Mouse (Mus musculus) neural tube, embryonic 13.5 days (tissue): ENCODE measurements at regions not wholly inside any gene's neighbourhood (a gene's known extent, or its start where the extent isn't known, plus 50 kb on each side); places are given as distances from the start of the nearest gene placed in this dataset.

Experiments
- ATAC-seq: fragments of 200-750 bp; cut with Nextera tagmentation; 2 replicates; pipeline ENCODE4 v1.8.0; 2017; ENCODE audit warnings: low read depth, mild to moderate bottlenecking, moderate TSS enrichment, moderate library complexity
- H3K27ac ChIP-seq: fragments of 300-500 bp; sonication (generic); replicated peaks from 2 replicates; pipeline ENCODE4 v1.5.1; 2015; ENCODE audit warnings: moderate library complexity, mild to moderate bottlenecking, inconsistent platforms
- H3K27me3 ChIP-seq: fragments of 300-500 bp; sonication (generic); 2 replicates; pipeline ENCODE4 v1.6.1; 2015; ENCODE audit warnings: mild to moderate bottlenecking, inconsistent platforms
- H3K36me3 ChIP-seq: fragments of 300-500 bp; sonication (generic); 2 replicates; pipeline ENCODE4 v1.6.1; 2015; ENCODE audit warnings: mild to moderate bottlenecking, inconsistent platforms
- H3K4me1 ChIP-seq: fragments of 300-500 bp; sonication (generic); replicated peaks from 2 replicates; pipeline ENCODE4 v1.6.1; 2015; ENCODE audit warnings: inconsistent platforms
- H3K4me2 ChIP-seq: fragments of 300-500 bp; sonication (generic); 2 replicates; pipeline ENCODE4 v1.6.1; 2015; ENCODE audit warnings: inconsistent platforms, mild to moderate bottlenecking, moderate library complexity
- H3K4me3 ChIP-seq: fragments of 300-500 bp; sonication (generic); 2 replicates; pipeline ENCODE4 v1.5.1; 2015; ENCODE audit warnings: mild to moderate bottlenecking, inconsistent platforms
- H3K9ac ChIP-seq: fragments of 300-500 bp; sonication (generic); 2 replicates; pipeline ENCODE4 v1.6.1; 2015; ENCODE audit warnings: moderate library complexity, mild to moderate bottlenecking, inconsistent platforms
- H3K9me3 ChIP-seq: fragments of 300-500 bp; sonication (generic); 2 replicates; pipeline ENCODE4 v1.6.1; 2016; ENCODE audit warnings: inconsistent platforms
- WGBS: fragments of 180-500 bp; shearing (Covaris S2); methylation state at CpG from one replicate; pipeline ENCODE4 v1.1.7; 2015; 5-methylcytosine and 5-hydroxymethylcytosine counted together

DNA sequence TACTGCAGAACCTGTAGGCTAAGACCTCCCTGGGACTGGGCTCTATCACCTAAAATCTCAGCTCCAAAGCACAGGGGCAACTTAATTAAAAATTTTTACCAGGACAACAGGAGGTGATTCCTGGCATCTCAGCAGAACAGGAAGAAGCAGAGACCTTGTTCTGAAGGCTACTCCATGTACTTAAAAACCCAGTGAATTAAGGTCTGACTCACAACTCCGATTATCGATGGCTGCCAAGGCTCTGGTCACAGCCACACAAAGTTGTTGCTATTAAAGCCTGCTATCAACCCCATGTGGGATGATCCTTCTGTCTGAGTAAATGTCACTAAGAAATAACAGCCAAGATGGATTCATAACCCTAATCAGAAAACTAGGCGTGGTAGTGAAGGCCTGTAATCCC lies 202.3 kb upstream of the Camk1g start:
- H3K9ac ChIP-seq, result no peak overlapping the region
- 92% methylated on average over 3 of the region's 3 CpGs for WGBS
- no peak overlapping the region for H3K4me2 ChIP-seq
- H3K27me3 ChIP-seq, result no peaks in the 10 kb centered on the region
- H3K4me1 ChIP-seq, result peaks cover 18% of the 10 kb centered on the region
- H3K9me3 ChIP-seq, result no peaks in the 10 kb centered on the region
- no peak overlapping the region for H3K4me3 ChIP-seq
- ATAC-seq, result no peak
- no peaks in the 10 kb centered on the region for H3K36me3 ChIP-seq
- H3K27ac ChIP-seq, result no peak overlapping the region

DNA sequence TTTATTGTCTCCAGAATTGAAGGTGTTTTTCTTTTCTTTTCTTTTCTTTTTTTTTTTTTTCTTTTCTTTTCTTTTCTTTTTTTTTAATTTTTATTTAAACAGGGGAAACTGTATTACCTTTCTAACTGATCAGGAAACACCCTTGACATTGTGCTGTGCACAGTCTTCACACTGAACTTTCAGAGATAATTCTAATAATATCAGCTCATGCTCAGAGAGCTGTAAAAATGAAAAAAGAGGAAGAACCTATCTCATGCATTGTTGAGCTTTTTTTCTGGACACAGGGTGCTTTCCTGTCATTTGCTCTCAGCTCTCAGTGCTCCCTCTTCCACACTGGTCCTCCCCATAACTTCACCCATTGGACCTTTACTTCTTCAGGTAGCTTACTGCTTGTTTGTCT lies 201.0 kb upstream of the Camk1g start:
- ATAC-seq, result no peak
- no peak overlapping the region for H3K4me2 ChIP-seq
- peaks cover 12% of the 10 kb centered on the region for H3K4me1 ChIP-seq
- no peaks in the 10 kb centered on the region for H3K27me3 ChIP-seq
- H3K36me3 ChIP-seq, result no peaks in the 10 kb centered on the region
- H3K27ac ChIP-seq, result no peak overlapping the region
- no peaks in the 10 kb centered on the region for H3K9me3 ChIP-seq
- H3K9ac ChIP-seq, result no peak overlapping the region
- H3K4me3 ChIP-seq, result no peak overlapping the region

GRCm38 (mm10) chr1:193568586-193569174 lies 198.6 kb upstream of the Camk1g start:
- H3K27ac ChIP-seq, result no peak overlapping the region
- no peaks in the 10 kb centered on the region for H3K9me3 ChIP-seq
- no peak overlapping the region for H3K9ac ChIP-seq
- H3K4me1 ChIP-seq, result peaks cover 13% of the 10 kb centered on the region
- ATAC-seq, result no peak
- no peaks in the 10 kb centered on the region for H3K27me3 ChIP-seq
- WGBS, result 51% methylated on average over 4 of the region's 4 CpGs
- H3K4me3 ChIP-seq, result no peak overlapping the region
- no peaks in the 10 kb centered on the region for H3K36me3 ChIP-seq
- no peak overlapping the region for H3K4me2 ChIP-seq

GRCm38 (mm10) chr1:193567217-193567616 lies 197.1 kb upstream of the Camk1g start:
- H3K9ac ChIP-seq, result no peak overlapping the region
- H3K27me3 ChIP-seq, result no peaks in the 10 kb centered on the region
- no peak overlapping the region for H3K4me2 ChIP-seq
- H3K9me3 ChIP-seq, result no peaks in the 10 kb centered on the region
- H3K4me1 ChIP-seq, result peaks cover 14% of the 10 kb centered on the region
- H3K27ac ChIP-seq, result no peak overlapping the region
- no peaks in the 10 kb centered on the region for H3K36me3 ChIP-seq
- WGBS, result 56% methylated on average over 1 of the region's 1 CpGs
- H3K4me3 ChIP-seq, result no peak overlapping the region
- no peak for ATAC-seq

GRCm38 (mm10) chr1:193564225-193564624 lies 194.1 kb upstream of the Camk1g start:
- Histone ChIP-seq H3K4me2 (no peak overlapping the region), H3K9me3 (no peaks in the 10 kb centered on the region), H3K27me3 (no peaks in the 10 kb centered on the region), H3K4me1 (peaks cover 14% of the 10 kb centered on the region), H3K4me3 (no peak overlapping the region), H3K36me3 (no peaks in the 10 kb centered on the region), H3K27ac (no peak overlapping the region), H3K9ac (no peak overlapping the region)
- WGBS, result 72% methylated on average over 3 of the region's 3 CpGs
- no peak for ATAC-seq

DNA sequence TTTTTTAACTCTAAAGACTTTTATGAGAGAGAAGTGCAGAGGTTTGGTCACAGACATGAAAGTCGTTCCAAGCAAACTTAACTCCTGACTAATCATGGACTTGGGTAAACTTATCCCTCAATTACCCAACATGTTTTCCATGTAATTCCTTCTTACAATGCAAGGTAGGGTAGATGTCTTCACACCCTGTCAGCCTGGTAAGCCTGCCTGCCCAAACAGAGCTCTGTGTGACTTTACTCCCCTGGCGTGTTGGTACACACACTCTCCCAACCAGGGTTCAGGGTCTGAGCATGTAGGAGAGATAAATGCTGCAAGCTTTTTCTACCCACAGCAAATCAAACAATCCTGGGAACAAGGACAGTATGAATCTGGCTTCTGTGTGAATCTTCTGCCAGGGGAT lies 192.1 kb upstream of the Camk1g start:
- ATAC-seq, result no peak
- H3K4me2 ChIP-seq, result no peak overlapping the region
- no peaks in the 10 kb centered on the region for H3K27me3 ChIP-seq
- 100% methylated on average over 2 of the region's 2 CpGs for WGBS
- H3K27ac ChIP-seq, result no peak overlapping the region
- H3K36me3 ChIP-seq, result no peaks in the 10 kb centered on the region
- no peak overlapping the region for H3K4me3 ChIP-seq
- H3K4me1 ChIP-seq, result 0 out of 2 replicates have a peak, but pooled peaks cover 17% of the 10 kb centered on the region
- no peak overlapping the region for H3K9ac ChIP-seq
- H3K9me3 ChIP-seq, result no peaks in the 10 kb centered on the region

- no peaks in the 10 kb centered on the region for H3K9me3 ChIP-seq
- ATAC-seq, result no peak
Observed at GRCm38 (mm10) chr1:193558122-193558521, 188.0 kb upstream of the Camk1g start.

GRCm38 (mm10) chr1:193554731-193555130 lies 184.6 kb upstream of the Camk1g start:
- no peak overlapping the region for H3K4me2 ChIP-seq
- H3K9ac ChIP-seq, result no peak overlapping the region
- H3K4me3 ChIP-seq, result no peak overlapping the region
- H3K9me3 ChIP-seq, result no peaks in the 10 kb centered on the region
- no peaks in the 10 kb centered on the region for H3K36me3 ChIP-seq
- no peak for ATAC-seq
- no peaks in the 10 kb centered on the region for H3K27me3 ChIP-seq
- WGBS, result 91% methylated on average over 3 of the region's 3 CpGs
- 0 out of 2 replicates have a peak, but pooled peaks cover 9% of the 10 kb centered on the region for H3K4me1 ChIP-seq
- no peak overlapping the region for H3K27ac ChIP-seq

More at GRCm38 (mm10) chr1:193558122-193558521, 188.0 kb upstream of the Camk1g start:
- no peaks in the 10 kb centered on the region for H3K36me3 ChIP-seq
- no peaks in the 10 kb centered on the region for H3K27me3 ChIP-seq
- 12% methylated on average over 4 of the region's 4 CpGs for WGBS
- H3K4me3 ChIP-seq, result no peak overlapping the region
- H3K4me1 ChIP-seq, result 0 out of 2 replicates have a peak, but pooled peaks cover 9% of the 10 kb centered on the region
- no peak overlapping the region for H3K9ac ChIP-seq
- no peak overlapping the region for H3K4me2 ChIP-seq
- H3K27ac ChIP-seq, result no peak overlapping the region

GRCm38 (mm10) chr1:193552348-193552747 lies 182.2 kb upstream of the Camk1g start:
- Histone ChIP-seq H3K4me2 (no peak overlapping the region), H3K27me3 (no peaks in the 10 kb centered on the region), H3K27ac (no peak overlapping the region), H3K9ac (no peak overlapping the region), H3K9me3 (no peaks in the 10 kb centered on the region), H3K4me1 (no peaks in the 10 kb centered on the region), H3K4me3 (no peak overlapping the region), H3K36me3 (no peaks in the 10 kb centered on the region)
- ATAC-seq, result no peak
- 79% methylated on average over 2 of the region's 2 CpGs for WGBS

GRCm38 (mm10) chr1:193551340-193551739 lies 181.2 kb upstream of the Camk1g start:
- no peak overlapping the region for H3K27ac ChIP-seq
- H3K27me3 ChIP-seq, result no peaks in the 10 kb centered on the region
- WGBS, result 66% methylated on average over 1 of the region's 1 CpGs
- no peak for ATAC-seq
- no peaks in the 10 kb centered on the region for H3K4me1 ChIP-seq
- H3K4me3 ChIP-seq, result no peak overlapping the region
- no peak overlapping the region for H3K4me2 ChIP-seq
- no peak overlapping the region for H3K9ac ChIP-seq
- H3K36me3 ChIP-seq, result no peaks in the 10 kb centered on the region
- H3K9me3 ChIP-seq, result no peaks in the 10 kb centered on the region

DNA sequence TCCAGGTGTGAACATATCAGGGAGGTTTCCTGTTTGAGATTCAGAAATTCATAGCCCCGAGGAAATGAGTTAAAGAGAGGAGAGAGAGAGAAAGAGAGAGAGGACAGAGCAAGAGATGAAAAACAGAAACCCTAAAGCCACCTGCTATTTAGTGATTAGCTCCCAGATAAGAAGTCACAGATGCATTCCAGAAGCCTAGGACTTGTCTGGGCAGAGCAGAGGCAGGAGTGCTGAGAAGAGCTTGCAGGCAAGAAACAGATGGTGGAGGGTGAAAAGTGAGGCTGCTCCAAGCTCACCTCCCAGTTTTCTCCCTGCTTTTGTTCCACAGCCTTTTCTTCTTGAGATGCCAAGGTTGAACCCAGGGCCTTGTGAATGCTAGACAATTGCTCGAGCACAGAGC lies 180.7 kb upstream of the Camk1g start:
- WGBS, result 54% methylated on average over 2 of the region's 2 CpGs
- ATAC-seq, result no peak
- no peak overlapping the region for H3K4me3 ChIP-seq
- no peaks in the 10 kb centered on the region for H3K4me1 ChIP-seq
- H3K27me3 ChIP-seq, result no peaks in the 10 kb centered on the region
- no peak overlapping the region for H3K4me2 ChIP-seq
- no peaks in the 10 kb centered on the region for H3K9me3 ChIP-seq
- no peak overlapping the region for H3K27ac ChIP-seq
- no peaks in the 10 kb centered on the region for H3K36me3 ChIP-seq
- no peak overlapping the region for H3K9ac ChIP-seq

GRCm38 (mm10) chr1:193547356-193547755 lies 177.3 kb upstream of the Camk1g start:
- H3K27ac ChIP-seq, result no peak overlapping the region
- WGBS, result 88% methylated on average over 2 of the region's 2 CpGs
- no peak overlapping the region for H3K4me2 ChIP-seq
- H3K9ac ChIP-seq, result no peak overlapping the region
- no peaks in the 10 kb centered on the region for H3K27me3 ChIP-seq
- ATAC-seq, result no peak
- H3K9me3 ChIP-seq, result no peaks in the 10 kb centered on the region
- H3K4me3 ChIP-seq, result no peak overlapping the region
- no peaks in the 10 kb centered on the region for H3K36me3 ChIP-seq
- peaks cover under 1% of the 10 kb centered on the region; the same call in 1 of the 2 replicates for H3K4me1 ChIP-seq

DNA sequence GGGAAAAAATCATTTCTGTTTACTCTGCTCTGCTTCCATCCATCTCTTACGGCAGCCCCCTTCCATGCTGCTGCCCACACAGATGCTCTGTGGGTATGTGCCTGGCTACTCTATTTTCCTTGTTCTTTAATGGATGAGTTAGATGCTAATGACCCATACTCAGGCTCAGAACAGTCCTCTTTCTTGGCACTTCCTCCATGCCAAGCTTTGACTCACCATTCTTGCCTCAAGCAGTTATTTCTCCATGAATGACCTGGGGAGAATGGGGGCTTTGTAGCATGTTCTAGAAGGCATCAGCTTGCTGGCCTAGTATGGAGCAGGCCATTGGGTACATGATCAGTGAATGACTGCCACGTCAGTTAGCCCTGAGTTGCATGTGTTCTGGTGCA lies 175.9 kb upstream of the Camk1g start:
- Histone ChIP-seq H3K27me3 (no peaks in the 10 kb centered on the region), H3K4me3 (no peak overlapping the region), H3K27ac (no peak overlapping the region), H3K9ac (no peak overlapping the region), H3K9me3 (no peaks in the 10 kb centered on the region), H3K36me3 (no peaks in the 10 kb centered on the region), H3K4me2 (no peak overlapping the region), H3K4me1 (peaks cover 10% of the 10 kb centered on the region)
- ATAC-seq, result no peak
- 74% methylated on average over 2 of the region's 2 CpGs for WGBS
